Mouse (Mus musculus) limb, embryonic 13.5 days (tissue): ENCODE data around the gene Arhgef26. TPM values are rescaled to one million over a fixed set of nuclear protein-coding genes. Genes with fewer than 3 reads are reported as not detected.

Experiments used
- ATAC-seq: fragments of 200-750 bp; cut with Nextera tagmentation; 2 replicates; pipeline ENCODE4 v1.8.0; 2017; ENCODE audit warnings: low read depth, moderate number of reproducible peaks, moderate TSS enrichment; ENCODE audit not compliant: low FRiP score
- H3K27ac ChIP-seq: fragments of 300-500 bp; sonication (generic); 2 replicates; pipeline ENCODE4 v1.5.1; 2015; ENCODE audit warnings: inconsistent platforms, mild to moderate bottlenecking, moderate library complexity
- H3K27me3 ChIP-seq: fragments of 300-500 bp; sonication (generic); 2 replicates; pipeline ENCODE4 v1.6.1; 2015; ENCODE audit warnings: mild to moderate bottlenecking, inconsistent platforms
- H3K36me3 ChIP-seq: fragments of 300-500 bp; sonication (generic); 2 replicates; pipeline ENCODE4 v1.6.1; 2015; ENCODE audit warnings: inconsistent platforms, mild to moderate bottlenecking, moderate library complexity
- H3K4me1 ChIP-seq: fragments of 300-500 bp; sonication (generic); 2 replicates; pipeline ENCODE4 v1.6.1; 2015; ENCODE audit warnings: inconsistent platforms
- H3K4me2 ChIP-seq: fragments of 300-500 bp; sonication (generic); replicated peaks from 2 replicates; pipeline ENCODE4 v1.6.1; 2015; ENCODE audit warnings: inconsistent platforms, mild to moderate bottlenecking, moderate library complexity
- H3K4me3 ChIP-seq: fragments of 300-500 bp; sonication (generic); 2 replicates; pipeline ENCODE4 v1.5.1; 2015; ENCODE audit warnings: moderate library complexity, mild to moderate bottlenecking, inconsistent platforms
- H3K9ac ChIP-seq: fragments of 300-500 bp; sonication (generic); 2 replicates; pipeline ENCODE4 v1.6.1; 2015; ENCODE audit warnings: mild to moderate bottlenecking, inconsistent platforms
- H3K9me3 ChIP-seq: fragments of 300-500 bp; sonication (generic); 2 replicates; pipeline ENCODE4 v1.6.1; 2016; ENCODE audit warnings: inconsistent platforms
- WGBS: fragments of 180-500 bp; shearing (Covaris S2); methylation state at CpG from one replicate; pipeline ENCODE4 v1.1.7; 2015; 5-methylcytosine and 5-hydroxymethylcytosine counted together
- polyA plus RNA-seq: library from polyadenylated mRNA; unstranded; fragments of >200 nt; fragmentation: Nextera tagmentation; extraction: Ambion mirVana; gene quantifications from 2 replicates; pipeline ENCODE4 v1.2.1, GENCODE M21; 2015

Gene Arhgef26
- polyA plus RNA-seq, 1 experiment from 2014 or later, result 10.5 TPM

- Histone ChIP-seq H3K4me1 (peaks cover 21% of the 10 kb centered on the region), H3K4me3 (no peak overlapping the region), H3K27ac (no peak overlapping the region), H3K4me2 (no peak overlapping the region), H3K9me3 (no peaks in the 10 kb centered on the region), H3K36me3 (peaks cover 34% of the 10 kb centered on the region), H3K27me3 (no peaks in the 10 kb centered on the region), H3K9ac (no peak overlapping the region)
- 36% methylated on average over 6 of the region's 6 CpGs for WGBS
- ATAC-seq, result peak; percentile 68
Measured at GRCm38 (mm10) chr3:62458284-62459013, 120.3 kb downstream of the Arhgef26 start.

GRCm38 (mm10) chr3:62459483-62459882 lies 121.3 kb downstream of the Arhgef26 start:
- 0 out of 2 replicates have a peak, but pooled peaks have one; percentile 16 for ATAC-seq
- WGBS, result 42% methylated on average over 6 of the region's 6 CpGs
- H3K4me3 ChIP-seq, result no peak overlapping the region
- H3K9me3 ChIP-seq, result no peaks in the 10 kb centered on the region
- H3K27me3 ChIP-seq, result no peaks in the 10 kb centered on the region
- no peak overlapping the region for H3K9ac ChIP-seq
- H3K36me3 ChIP-seq, result peaks cover 44% of the 10 kb centered on the region
- H3K4me2 ChIP-seq, result no peak overlapping the region
- peaks cover 15% of the 10 kb centered on the region for H3K4me1 ChIP-seq
- H3K27ac ChIP-seq, result no peak overlapping the region

- Histone ChIP-seq H3K4me1 (peaks cover 5% of the 10 kb centered on the region), H3K9ac (no peak overlapping the region), H3K27me3 (no peaks in the 10 kb centered on the region), H3K36me3 (peaks cover 83% of the 10 kb centered on the region), H3K4me2 (no peak overlapping the region), H3K27ac (no peak overlapping the region), H3K9me3 (no peaks in the 10 kb centered on the region), H3K4me3 (no peak overlapping the region)
- ATAC-seq, result no peak
- 91% methylated on average over 3 of the region's 3 CpGs for WGBS
Measured at GRCm38 (mm10) chr3:62464276-62464675, 126.1 kb downstream of the Arhgef26 start.

- H3K27me3 ChIP-seq, result no peaks in the 10 kb centered on the region
- H3K4me1 ChIP-seq, result no peaks in the 10 kb centered on the region
- peaks cover 78% of the 10 kb centered on the region for H3K36me3 ChIP-seq
- ATAC-seq, result no peak
- no peak overlapping the region for H3K27ac ChIP-seq
- 84% methylated on average over 1 of the region's 1 CpGs for WGBS
- no peaks in the 10 kb centered on the region for H3K9me3 ChIP-seq
- no peak overlapping the region for H3K9ac ChIP-seq
- H3K4me3 ChIP-seq, result no peak overlapping the region
- no peak overlapping the region for H3K4me2 ChIP-seq
Measured at GRCm38 (mm10) chr3:62470179-62470578, 132.0 kb downstream of the Arhgef26 start.

GRCm38 (mm10) chr3:62484340-62484739 lies 146.2 kb downstream of the Arhgef26 start:
- Histone ChIP-seq H3K4me3 (no peak overlapping the region), H3K27ac (no peak overlapping the region), H3K9me3 (no peaks in the 10 kb centered on the region), H3K27me3 (no peaks in the 10 kb centered on the region), H3K4me2 (no peak overlapping the region), H3K4me1 (no peaks in the 10 kb centered on the region), H3K36me3 (peaks cover 52% of the 10 kb centered on the region), H3K9ac (no peak overlapping the region)
- WGBS, result 87% methylated on average over 2 of the region's 2 CpGs
- ATAC-seq, result no peak

- Histone ChIP-seq H3K4me3 (no peak overlapping the region), H3K9me3 (no peaks in the 10 kb centered on the region), H3K4me1 (no peaks in the 10 kb centered on the region), H3K9ac (no peak overlapping the region), H3K4me2 (no peak overlapping the region), H3K27me3 (no peaks in the 10 kb centered on the region), H3K36me3 (peaks cover 68% of the 10 kb centered on the region), H3K27ac (no peak overlapping the region)
- no peak for ATAC-seq
- 89% methylated on average over 6 of the region's 6 CpGs for WGBS
Measured at GRCm38 (mm10) chr3:62492568-62492967, 154.4 kb downstream of the Arhgef26 start.

- no peak for ATAC-seq
- no peak overlapping the region for H3K27ac ChIP-seq
- H3K27me3 ChIP-seq, result no peaks in the 10 kb centered on the region
- H3K36me3 ChIP-seq, result peaks cover 50% of the 10 kb centered on the region
- H3K4me2 ChIP-seq, result no peak overlapping the region
- no peaks in the 10 kb centered on the region for H3K4me1 ChIP-seq
- WGBS, result 77% methylated on average over 4 of the region's 4 CpGs
- H3K9ac ChIP-seq, result no peak overlapping the region
- H3K4me3 ChIP-seq, result no peak overlapping the region
- no peaks in the 10 kb centered on the region for H3K9me3 ChIP-seq
Measured at GRCm38 (mm10) chr3:62499327-62499726, 161.2 kb downstream of the Arhgef26 start.

GRCm38 (mm10) chr3:62505166-62505900 lies 167.2 kb downstream of the Arhgef26 start:
- no peak for ATAC-seq
- peaks cover 15% of the 10 kb centered on the region for H3K4me1 ChIP-seq
- no peaks in the 10 kb centered on the region for H3K9me3 ChIP-seq
- H3K36me3 ChIP-seq, result peaks cover 10% of the 10 kb centered on the region
- H3K27ac ChIP-seq, result no peak overlapping the region
- peak overlapping the region; percentile 68 for H3K4me2 ChIP-seq
- 72% methylated on average over 5 of the region's 5 CpGs for WGBS
- H3K9ac ChIP-seq, result peak overlapping the region; percentile 89; the same call in 1 of the 2 replicates
- H3K4me3 ChIP-seq, result peak overlapping the region; percentile 87
- H3K27me3 ChIP-seq, result 0 out of 2 replicates have a peak, but pooled peaks cover 8% of the 10 kb centered on the region

GRCm38 (mm10) chr3:62506488-62507205 lies 168.5 kb downstream of the Arhgef26 start, which contains the start of gene Dhx36:
TSS of gene Dhx36 (minus strand) at chr3:62507004.
- peak within 1 kb of the TSS; percentile 68 for H3K4me2 ChIP-seq
- peak; percentile 99 for ATAC-seq
- H3K9me3 ChIP-seq, result no peaks in the 10 kb centered on the region
- H3K9ac ChIP-seq, result peak within 1 kb of the TSS; percentile 89
- H3K4me3 ChIP-seq, result peak within 1 kb of the TSS; percentile 87
- H3K4me1 ChIP-seq, result peaks cover 15% of the 10 kb centered on the region
- H3K27me3 ChIP-seq, result 0 out of 2 replicates have a peak, but pooled peaks cover 8% of the 10 kb centered on the region
- H3K27ac ChIP-seq, result peak within 1 kb of the TSS; percentile 96
- WGBS, result under 1% methylated on average over 66 of the region's 66 CpGs
- H3K36me3 ChIP-seq, result no peaks in the 10 kb centered on the region

- Histone ChIP-seq H3K4me2 (peak overlapping the region; percentile 68), H3K36me3 (no peaks in the 10 kb centered on the region), H3K4me3 (peak overlapping the region; percentile 87), H3K9ac (no peak overlapping the region), H3K27ac (no peak overlapping the region; the same call in 1 of the 2 replicates), H3K9me3 (no peaks in the 10 kb centered on the region), H3K4me1 (peaks cover 15% of the 10 kb centered on the region), H3K27me3 (0 out of 2 replicates have a peak, but pooled peaks cover 8% of the 10 kb centered on the region)
- 46% methylated on average over 5 of the region's 5 CpGs for WGBS
- ATAC-seq, result no peak
Measured at GRCm38 (mm10) chr3:62507206-62507647, 169.1 kb downstream of the Arhgef26 start.
